Mouse (Mus musculus): ENCODE measurements around the gene Tap1. TPM values are rescaled to one million over a fixed set of nuclear protein-coding genes. Genes with fewer than 3 reads are reported as not detected.

Tap1 gene
- polyA plus RNA-seq, 1 experiment from 2014 or later = 0.63 TPM

Other genes with a start within 250 kb of the Tap1 start
- gene Pfdn6, start 247.2 kb upstream of the Tap1 start, polyA plus RNA-seq (2014; fragmentation: Nextera tagmentation; extraction: Ambion mirVana) = 147 and 151 TPM in 2 replicates
- gene Wdr46, start 246.9 kb upstream of the Tap1 start, polyA plus RNA-seq (2014; fragmentation: Nextera tagmentation; extraction: Ambion mirVana) = 18.3 and 19.7 TPM in 2 replicates
- gene B3galt4, start 236.1 kb upstream of the Tap1 start, polyA plus RNA-seq (2014; fragmentation: Nextera tagmentation; extraction: Ambion mirVana) = 2.8 and 5.9 TPM in 2 replicates
- gene Vps52, start 231.7 kb upstream of the Tap1 start, polyA plus RNA-seq (2014; fragmentation: Nextera tagmentation; extraction: Ambion mirVana) = 28.1 and 29.5 TPM in 2 replicates
- gene Rps18, start 231.6 kb upstream of the Tap1 start, polyA plus RNA-seq (2014; fragmentation: Nextera tagmentation; extraction: Ambion mirVana) = 1,135 and 1,150 TPM in 2 replicates
- 13.8 and 13.9 TPM in 2 replicates for gene H2-K1, start 187.2 kb upstream of the Tap1 start, polyA plus RNA-seq (2014; fragmentation: Nextera tagmentation; extraction: Ambion mirVana)
- 3.9 and 4.4 TPM in 2 replicates for gene Ring1, start 162.9 kb upstream of the Tap1 start, polyA plus RNA-seq (2014; fragmentation: Nextera tagmentation; extraction: Ambion mirVana)
- gene H2-Ke6, start 159.5 kb upstream of the Tap1 start, polyA plus RNA-seq (2014; fragmentation: Nextera tagmentation; extraction: Ambion mirVana) = 29.4 and 35.5 TPM in 2 replicates
- gene Slc39a7, start 155.9 kb upstream of the Tap1 start, polyA plus RNA-seq (2014; fragmentation: Nextera tagmentation; extraction: Ambion mirVana) = 61.4 and 67.2 TPM in 2 replicates
- 13.8 and 14.6 TPM in 2 replicates for gene Rxrb, start 155.7 kb upstream of the Tap1 start, polyA plus RNA-seq (2014; fragmentation: Nextera tagmentation; extraction: Ambion mirVana)
- gene Col11a2, start 148.1 kb upstream of the Tap1 start, polyA plus RNA-seq (2014; fragmentation: Nextera tagmentation; extraction: Ambion mirVana) = 0.31 and 0.70 TPM in 2 replicates
- gene H2-Oa, start 95.2 kb upstream of the Tap1 start, polyA plus RNA-seq (2014; fragmentation: Nextera tagmentation; extraction: Ambion mirVana) = 0.34 and 1.2 TPM in 2 replicates
- 6.2 and 8.1 TPM in 2 replicates for gene H2-DMa, start 68.0 kb upstream of the Tap1 start, polyA plus RNA-seq (2014; fragmentation: Nextera tagmentation; extraction: Ambion mirVana)
- gene Brd2, start 64.9 kb upstream of the Tap1 start, polyA plus RNA-seq (2014; fragmentation: Nextera tagmentation; extraction: Ambion mirVana) = 59.7 and 105 TPM in 2 replicates
- 0.20 TPM in 1 of 2 replicates, not detected in the other for gene H2-DMb2, start 44.2 kb upstream of the Tap1 start, polyA plus RNA-seq (2014; fragmentation: Nextera tagmentation; extraction: Ambion mirVana)
- gene H2-DMb1, start 34.5 kb upstream of the Tap1 start, polyA plus RNA-seq (2014; fragmentation: Nextera tagmentation; extraction: Ambion mirVana) = 0.27 and 0.29 TPM in 2 replicates
- gene Psmb9, start 211 bp downstream of the Tap1 start, polyA plus RNA-seq (2014; fragmentation: Nextera tagmentation; extraction: Ambion mirVana) = 0.42 and 0.59 TPM in 2 replicates
- 1.5 and 2.5 TPM in 2 replicates for gene Psmb8, start 10.2 kb downstream of the Tap1 start, polyA plus RNA-seq (2014; fragmentation: Nextera tagmentation; extraction: Ambion mirVana)
- 0.44 and 1.4 TPM in 2 replicates for gene Tap2, start 16.0 kb downstream of the Tap1 start, polyA plus RNA-seq (2014; fragmentation: Nextera tagmentation; extraction: Ambion mirVana)
- not detected in 2 replicates for gene H2-Ob, start 51.4 kb downstream of the Tap1 start, polyA plus RNA-seq (2014; fragmentation: Nextera tagmentation; extraction: Ambion mirVana)
- gene H2-Ab1, start 70.1 kb downstream of the Tap1 start, polyA plus RNA-seq (2014; fragmentation: Nextera tagmentation; extraction: Ambion mirVana) = 11.7 and 13.5 TPM in 2 replicates
- gene H2-Aa, start 100.3 kb downstream of the Tap1 start, polyA plus RNA-seq (2014; fragmentation: Nextera tagmentation; extraction: Ambion mirVana) = not detected in 2 replicates
- 1.5 and 2.3 TPM in 2 replicates for gene H2-Eb1, start 118.3 kb downstream of the Tap1 start, polyA plus RNA-seq (2014; fragmentation: Nextera tagmentation; extraction: Ambion mirVana)
- gene H2-Eb2, start 138.1 kb downstream of the Tap1 start, polyA plus RNA-seq (2014; fragmentation: Nextera tagmentation; extraction: Ambion mirVana) = not detected in 2 replicates
- gene Btnl2, start 167.3 kb downstream of the Tap1 start, polyA plus RNA-seq (2014; fragmentation: Nextera tagmentation; extraction: Ambion mirVana) = not detected in 2 replicates
- not detected in 2 replicates for gene Btnl1, start 189.6 kb downstream of the Tap1 start, polyA plus RNA-seq (2014; fragmentation: Nextera tagmentation; extraction: Ambion mirVana)
- gene BC051142, start 211.3 kb downstream of the Tap1 start, polyA plus RNA-seq (2014; fragmentation: Nextera tagmentation; extraction: Ambion mirVana) = not detected in 2 replicates